ENCODE assay signal across 15 mouse cellular contexts in genomic region chr11:54530916-54531315, GRCm38 (mm10). TPM values are rescaled to one million over a fixed set of nuclear protein-coding genes. Genes with fewer than 3 reads are reported as not detected.
A peak's percentile ranks its signal among the peaks of the same experiment; 100 is the strongest.
DNase-seq lines count a peak whose midpoint lies in the region; ATAC-seq and TF ChIP-seq lines count a peak whose summit lies in the region.
"Had no signal": no experiment of that assay in that cellular context is flagged by ENCODE, and none has a peak within 500 bp of the region (broad histone marks: within the 10 kb centered on the region; RNA-seq: fewer than 3 reads in every experiment).

No protein-coding gene starts in this region.

- H3K27ac ChIP-seq in heart, embryonic 11.5 days (ENCODE audit: low read depth, low read length), result peak overlapping the region; percentile 75
- H3K27ac ChIP-seq in hindbrain, postnatal 0 days, result peak overlapping the region; percentile 41; the same call in 1 of the 2 replicates
- no peak overlapping the region for H3K27ac ChIP-seq in hindbrain, embryonic 10.5 days
- H3K27ac ChIP-seq in lung, embryonic 16.5 days (ENCODE audit: low read length), result peak overlapping the region; percentile 89
- H3K27ac ChIP-seq: midbrain, embryonic 13.5 days had no signal

- intact Hi-C loops in heart, postnatal 36 days (cut with DNase I), result no loop called here

- no peak for DNase-seq in heart, postnatal 36 days
- DNase-seq in hindbrain, postnatal 0 days (ENCODE audit: low spot score), result no peak
- no peak for DNase-seq in hindbrain, embryonic 10.5 days (ENCODE audit: low spot score)
- no peak for DNase-seq in lung, postnatal 14 days
- DNase-seq in naive thymus-derived CD4-positive, alpha-beta T cell, adult 2 months (ENCODE audit: low read depth), result peak; percentile 14
- DNase-seq in spleen, postnatal 14 days (ENCODE audit: low spot score in 2 of 2), result no peak
- DNase-seq: cerebellum, adult 11 months; gastrocnemius, postnatal 36 days; liver; thymus, adult 18-20 months had no signal

- H3K9ac ChIP-seq in heart, embryonic 11.5 days (ENCODE audit: low read depth, low read length), result no peak overlapping the region
- no peak overlapping the region for H3K9ac ChIP-seq in hindbrain, postnatal 0 days (replicated peaks; ENCODE audit: low read length)
- H3K9ac ChIP-seq in lung, embryonic 16.5 days (ENCODE audit: low read length), result no peak overlapping the region
- H3K9ac ChIP-seq: embryonic facial prominence, embryonic 13.5 days; midbrain, embryonic 13.5 days had no signal

- WGBS in heart, embryonic 11.5 days (ENCODE audit: insufficient replicate concordance), result 84% methylated on average over 1 of the region's 1 CpGs
- 88% methylated on average over 1 of the region's 1 CpGs for WGBS in hindbrain, postnatal 0 days
- WGBS in hindbrain, embryonic 10.5 days, result 94% methylated on average over 1 of the region's 1 CpGs
- 90% methylated on average over 1 of the region's 1 CpGs for whole genome bisulfite sequencing in lung, embryonic 16.5 days

- H3K9me3 ChIP-seq in heart, embryonic 11.5 days (replicated peaks; ENCODE audit: control insufficient read depth, low read length), result no peaks in the 10 kb centered on the region
- no peaks in the 10 kb centered on the region for H3K9me3 ChIP-seq in hindbrain, postnatal 0 days (ENCODE audit: low read length)
- H3K9me3 ChIP-seq in hindbrain, embryonic 10.5 days, result no peaks in the 10 kb centered on the region
- H3K9me3 ChIP-seq in lung, embryonic 16.5 days (ENCODE audit: control insufficient read depth, low read length), result no peaks in the 10 kb centered on the region
- H3K9me3 ChIP-seq: embryonic facial prominence, embryonic 13.5 days; midbrain, embryonic 13.5 days had no signal

- H3K4me1 ChIP-seq in heart, embryonic 11.5 days (ENCODE audit: control insufficient read depth, insufficient read depth, low read length), result peaks cover 21% of the 10 kb centered on the region
- H3K4me1 ChIP-seq in hindbrain, postnatal 0 days (ENCODE audit: insufficient read depth, low read length), result no peaks in the 10 kb centered on the region
- H3K4me1 ChIP-seq in hindbrain, embryonic 10.5 days (replicated peaks), result no peaks in the 10 kb centered on the region
- peaks cover 18% of the 10 kb centered on the region for H3K4me1 ChIP-seq in lung, embryonic 16.5 days (replicated peaks; ENCODE audit: control insufficient read depth, insufficient read depth, low read length)
- H3K4me1 ChIP-seq: midbrain, embryonic 13.5 days had no signal

- H3K27me3 ChIP-seq in heart, embryonic 11.5 days (ENCODE audit: control insufficient read depth, insufficient read depth, low read length), result no peaks in the 10 kb centered on the region
- no peaks in the 10 kb centered on the region for H3K27me3 ChIP-seq in hindbrain, postnatal 0 days (ENCODE audit: insufficient read depth, low read length)
- H3K27me3 ChIP-seq in hindbrain, embryonic 10.5 days (ENCODE audit: insufficient read depth, poor library complexity, severe bottlenecking), result no peaks in the 10 kb centered on the region
- no peaks in the 10 kb centered on the region for H3K27me3 ChIP-seq in lung, embryonic 16.5 days (ENCODE audit: control insufficient read depth, insufficient read depth, low read depth, low read length)
- H3K27me3 ChIP-seq: embryonic facial prominence, embryonic 13.5 days; midbrain, embryonic 13.5 days had no signal

- no peak for ATAC-seq in heart, embryonic 11.5 days (replicated peaks; ENCODE audit: insufficient number of reproducible peaks, low FRiP score, low TSS enrichment)
- no peak for ATAC-seq in hindbrain, postnatal 0 days
- ATAC-seq in lung, embryonic 16.5 days (ENCODE audit: low read depth), result peak; percentile 11; the same call in 1 of the 2 replicates
- ATAC-seq: midbrain, embryonic 13.5 days had no signal

- no peaks in the 10 kb centered on the region for H3K36me3 ChIP-seq in heart, embryonic 11.5 days (ENCODE audit: control insufficient read depth, insufficient read depth, low read length)
- no peaks in the 10 kb centered on the region for H3K36me3 ChIP-seq in hindbrain, postnatal 0 days (ENCODE audit: insufficient read depth, low read length)
- H3K36me3 ChIP-seq in hindbrain, embryonic 10.5 days, result no peaks in the 10 kb centered on the region
- no peaks in the 10 kb centered on the region for H3K36me3 ChIP-seq in lung, embryonic 16.5 days (ENCODE audit: control insufficient read depth, insufficient read depth, low read length)
- H3K36me3 ChIP-seq: embryonic facial prominence, embryonic 13.5 days; midbrain, embryonic 13.5 days had no signal

- no peak overlapping the region for H3K4me3 ChIP-seq in heart, embryonic 11.5 days (ENCODE audit: low read depth, low read length)
- H3K4me3 ChIP-seq in hindbrain, postnatal 0 days (ENCODE audit: low read length), result no peak overlapping the region
- H3K4me3 ChIP-seq in hindbrain, embryonic 10.5 days, result no peak overlapping the region
- H3K4me3 ChIP-seq in lung, embryonic 16.5 days (ENCODE audit: low read length), result no peak overlapping the region
- H3K4me3 ChIP-seq: embryonic facial prominence, embryonic 13.5 days; midbrain, embryonic 13.5 days; myocyte had no signal

- H3K4me2 ChIP-seq in heart, embryonic 11.5 days, result no peak overlapping the region
- H3K4me2 ChIP-seq in hindbrain, postnatal 0 days (ENCODE audit: low read depth, low read length), result no peak overlapping the region
- no peak overlapping the region for H3K4me2 ChIP-seq in lung, embryonic 16.5 days (ENCODE audit: low read depth, low read length)
- H3K4me2 ChIP-seq: embryonic facial prominence, embryonic 13.5 days; midbrain, embryonic 13.5 days had no signal

- TF ChIP-seq CTCF in hindbrain, postnatal 0 days (IDR thresholded peaks at IDR 0.05; ENCODE audit: low read depth), result no peak

RNA-seq across cellular contexts. Expression of gene Rapgef6, which starts 8.3 kb away (rescaled TPM):
- polyA plus RNA-seq in heart, embryonic 11.5 days (2014; fragmentation: Nextera tagmentation; extraction: Ambion mirVana), result 22.9 and 28.6 TPM in 2 replicates
- total RNA-seq in heart, postnatal 36 days (2021), result 10 to 100 TPM; 17.5 to 18.4 TPM
- 44.9 and 47.9 TPM in 2 replicates for total RNA-seq in hindbrain, postnatal 0 days (2014; rRNA removed)
- polyA plus RNA-seq in hindbrain, postnatal 0 days (2015; fragmentation: Nextera tagmentation; extraction: Ambion mirVana), result 31.6 and 35.1 TPM in 2 replicates
- polyA plus RNA-seq in hindbrain, embryonic 10.5 days (2016; fragmentation: Nextera tagmentation; extraction: Ambion mirVana), result 29.6 and 38.3 TPM in 2 replicates
- polyA plus RNA-seq in lung, embryonic 16.5 days (2015; fragmentation: Nextera tagmentation; extraction: Ambion mirVana), result 38.8 and 39.6 TPM in 2 replicates
